Mouse (Mus musculus) C2C12 (cell line): Measurements from ENCODE around the gene Borcs5.

Experiments
- CEBPB ChIP-seq: IDR thresholded peaks from one replicate; pipeline ENCODE4 v1.6.1; 2011; ENCODE audit warnings: low read depth, mild to moderate bottlenecking, control low read depth, moderate library complexity
- CTCF ChIP-seq: IDR thresholded peaks from one replicate; pipeline ENCODE4 v1.5.1; 2011; ENCODE audit not compliant: control insufficient read depth, insufficient read depth, insufficient read length
- MYOD1 ChIP-seq: IDR thresholded peaks from one replicate; pipeline ENCODE4 v1.6.1; 2011; ENCODE audit warnings: low read depth; ENCODE audit not compliant: control insufficient read depth, insufficient read length
- MYOG ChIP-seq: IDR thresholded peaks from one replicate; pipeline ENCODE4 v1.6.1; 2011; ENCODE audit not compliant: control insufficient read depth, insufficient read length; ENCODE audit errors: extremely low read depth
- USF1 ChIP-seq: IDR thresholded peaks from one replicate; pipeline ENCODE4 v1.6.1; 2011; ENCODE audit warnings: low read depth, mild to moderate bottlenecking, control low read depth, moderate library complexity

DNA sequence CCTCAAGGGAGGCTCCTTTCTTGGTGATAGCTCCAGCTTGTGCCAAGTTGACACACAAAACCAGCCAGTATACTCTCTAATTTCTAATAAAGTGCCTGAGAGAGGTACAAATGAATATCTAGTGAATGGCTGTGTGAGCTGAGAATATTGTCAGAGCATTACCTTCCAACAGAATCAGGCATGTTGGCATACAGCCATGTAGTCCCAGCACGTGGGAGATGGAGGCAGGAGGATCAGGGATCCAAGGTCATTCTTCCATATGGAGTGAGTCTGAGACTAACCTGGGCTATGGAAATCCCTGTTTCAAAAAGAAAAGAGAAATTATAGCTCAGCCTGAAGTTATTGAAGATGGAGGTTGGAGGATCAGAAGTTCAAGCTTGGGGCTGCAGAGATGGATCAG, 40.1 kb upstream of the Borcs5 start:
- TF ChIP-seq CTCF (no peak), MYOD1 (no peak), CEBPB (no peak), USF1 (no peak), MYOG (no peak)
